Mouse (Mus musculus) G1E-ER4 (cell line): ENCODE results near the gene Pced1b. TPM values are rescaled to one million over a fixed set of nuclear protein-coding genes. Genes with fewer than 3 reads are reported as not detected.

Experiments used
- GATA1 ChIP-seq: IDR thresholded peaks from one replicate; pipeline ENCODE4 v1.8.0; 2012; ENCODE audit warnings: low read length, inconsistent platforms
- polyA plus RNA-seq: library from polyadenylated mRNA; stranded (reverse); fragments of >175 nt; gene quantifications from 2 replicates; pipeline ENCODE4 v1.2.3, GENCODE M21; 2012

The Pced1b gene
- polyA plus RNA-seq, 1 experiment: 4.3 TPM

GRCm38 (mm10) chr15:97310251-97310650, 63.3 kb downstream of the Pced1b start:
- no peak for TF ChIP-seq GATA1

- TF ChIP-seq GATA1: no peak
Observed at GRCm38 (mm10) chr15:97311211-97311610, 64.3 kb downstream of the Pced1b start.

- TF ChIP-seq GATA1: no peak
Observed at GRCm38 (mm10) chr15:97311937-97312336, 65.0 kb downstream of the Pced1b start.

GRCm38 (mm10) chr15:97314720-97315421, 68.0 kb downstream of the Pced1b start:
- TF ChIP-seq GATA1: no peak

- no peak for TF ChIP-seq GATA1
Observed at GRCm38 (mm10) chr15:97315422-97315757, 68.5 kb downstream of the Pced1b start.

- no peak for TF ChIP-seq GATA1
Observed at GRCm38 (mm10) chr15:97318365-97319001, 71.6 kb downstream of the Pced1b start.

- TF ChIP-seq GATA1: no peak
Observed at GRCm38 (mm10) chr15:97322821-97323220, 75.9 kb downstream of the Pced1b start.

- no peak for TF ChIP-seq GATA1
Observed at GRCm38 (mm10) chr15:97323466-97323865, 76.6 kb downstream of the Pced1b start.

- no peak for TF ChIP-seq GATA1
Observed at GRCm38 (mm10) chr15:97324311-97324710, 77.4 kb downstream of the Pced1b start.

- no peak for TF ChIP-seq GATA1
Observed at GRCm38 (mm10) chr15:97327500-97328081, 80.7 kb downstream of the Pced1b start.

- no peak for TF ChIP-seq GATA1
Observed at GRCm38 (mm10) chr15:97332582-97332981, 85.7 kb downstream of the Pced1b start.

- TF ChIP-seq GATA1: no peak
Observed at GRCm38 (mm10) chr15:97337636-97338352, 90.9 kb downstream of the Pced1b start.

GRCm38 (mm10) chr15:97338377-97339060, 91.6 kb downstream of the Pced1b start:
- no peak for TF ChIP-seq GATA1

GRCm38 (mm10) chr15:97342336-97342735, 95.4 kb downstream of the Pced1b start:
- TF ChIP-seq GATA1: no peak

- TF ChIP-seq GATA1: no peak
Observed at GRCm38 (mm10) chr15:97342945-97343344, 96.0 kb downstream of the Pced1b start.

- TF ChIP-seq GATA1: no peak
Observed at GRCm38 (mm10) chr15:97343921-97344320, 97.0 kb downstream of the Pced1b start.

GRCm38 (mm10) chr15:97345110-97345509, 98.2 kb downstream of the Pced1b start:
- no peak for TF ChIP-seq GATA1
